Mouse (Mus musculus): Measurements from ENCODE around the gene Col11a2. TPM values are rescaled to one million over a fixed set of nuclear protein-coding genes. Genes with fewer than 3 reads are reported as not detected.

The Col11a2 gene
- polyA plus RNA-seq, 1 experiment: 1.0 TPM

- H3K4me1 ChIP-seq (ENCODE audit: control insufficient read depth, insufficient read depth, low read length): peaks cover 4% of the 10 kb centered on the region; the same call in 1 of the 2 replicates
- no peak overlapping the region for H3K4me3 ChIP-seq (replicated peaks; ENCODE audit: extremely low read depth, low read depth, low read length)
- 54% methylated on average over 5 of the region's 5 CpGs for WGBS
- no peak for DNase-seq
- TF ChIP-seq CTCF (IDR thresholded peaks at IDR 0.05; ENCODE audit: insufficient read depth, low read length) (no peak), POLR2A (IDR thresholded peaks at IDR 0.05; ENCODE audit: borderline replicate concordance, extremely low read depth, low read depth, low read length) (no peak)
Observed at GRCm38 (mm10) chr17:34097272-34097671, 58.0 kb downstream of the Col11a2 start.

DNA sequence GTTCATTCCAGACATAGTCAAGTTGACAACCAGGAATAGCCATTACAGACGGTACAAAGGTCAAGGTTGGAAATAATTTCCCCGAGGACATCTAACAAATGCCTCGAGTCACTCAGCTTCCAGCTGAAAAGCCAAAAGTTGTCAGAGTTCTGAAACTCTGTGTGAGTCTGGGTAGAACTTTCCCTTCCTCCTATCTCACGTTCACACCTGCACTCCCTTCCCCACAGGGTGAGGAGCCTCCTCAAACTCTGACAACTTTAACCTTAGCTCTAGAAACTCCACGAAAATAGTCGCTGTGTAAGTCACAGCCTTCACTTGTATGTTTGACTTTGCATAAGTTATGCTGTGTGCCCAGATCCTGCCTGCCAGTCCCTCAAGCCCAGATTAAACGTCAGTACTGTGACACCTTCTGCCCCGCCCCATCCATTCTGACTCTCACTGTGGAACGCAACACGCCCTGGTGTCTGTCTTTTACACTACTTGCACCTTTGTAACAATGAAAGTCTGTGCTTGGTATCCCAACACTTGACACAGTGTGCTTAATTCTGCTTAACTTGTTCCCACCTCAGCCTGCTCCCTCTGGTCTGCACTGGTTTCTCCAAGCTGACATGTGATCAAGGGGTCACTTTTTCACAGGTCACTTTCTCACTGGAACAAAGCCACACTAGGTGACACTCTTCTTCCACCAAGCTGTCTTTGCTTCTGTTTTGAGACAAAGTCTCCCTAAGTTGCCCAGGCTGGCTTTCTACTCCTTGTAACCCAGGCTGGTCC is 59.7 kb downstream of the Col11a2 start:
- no peak for TF ChIP-seq POLR2A (IDR thresholded peaks at IDR 0.05; ENCODE audit: borderline replicate concordance, extremely low read depth, low read depth, low read length)
- 34% methylated on average over 10 of the region's 10 CpGs for WGBS
- Histone ChIP-seq H3K4me3 (replicated peaks; ENCODE audit: extremely low read depth, low read depth, low read length) (no peak overlapping the region), H3K4me1 (ENCODE audit: control insufficient read depth, insufficient read depth, low read length) (peaks cover 4% of the 10 kb centered on the region; the same call in 1 of the 2 replicates)
- no peak for DNase-seq

DNA sequence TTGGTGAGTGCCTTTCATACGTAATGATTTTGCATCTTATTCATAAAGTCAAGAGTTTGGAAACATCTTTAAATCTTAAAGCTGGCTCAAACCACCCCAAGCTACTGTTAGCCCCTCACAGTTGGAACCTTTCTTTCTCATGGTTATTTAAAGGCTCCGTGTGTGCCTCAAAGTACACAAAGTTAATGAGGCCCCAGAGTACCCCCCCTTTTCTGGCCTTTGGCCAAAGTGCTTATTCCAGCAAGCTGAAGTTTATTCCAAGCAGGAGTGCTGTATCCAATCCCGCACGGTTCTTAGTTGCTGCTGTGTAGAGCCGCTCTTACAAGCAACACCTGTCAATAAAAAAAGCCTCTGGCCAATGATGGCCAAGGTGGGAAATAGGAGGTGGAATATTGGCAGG is 60.3 kb downstream of the Col11a2 start:
- H3K4me1 ChIP-seq (ENCODE audit: control insufficient read depth, insufficient read depth, low read length): peaks cover 4% of the 10 kb centered on the region; the same call in 1 of the 2 replicates
- TF ChIP-seq CTCF (IDR thresholded peaks at IDR 0.05; ENCODE audit: insufficient read depth, low read length): no peak
- no peak for TF ChIP-seq POLR2A (IDR thresholded peaks at IDR 0.05; ENCODE audit: borderline replicate concordance, extremely low read depth, low read depth, low read length)
- no peak overlapping the region for H3K4me3 ChIP-seq (replicated peaks; ENCODE audit: extremely low read depth, low read depth, low read length)
- no peak for DNase-seq
- WGBS: 44% methylated on average over 5 of the region's 5 CpGs

DNA sequence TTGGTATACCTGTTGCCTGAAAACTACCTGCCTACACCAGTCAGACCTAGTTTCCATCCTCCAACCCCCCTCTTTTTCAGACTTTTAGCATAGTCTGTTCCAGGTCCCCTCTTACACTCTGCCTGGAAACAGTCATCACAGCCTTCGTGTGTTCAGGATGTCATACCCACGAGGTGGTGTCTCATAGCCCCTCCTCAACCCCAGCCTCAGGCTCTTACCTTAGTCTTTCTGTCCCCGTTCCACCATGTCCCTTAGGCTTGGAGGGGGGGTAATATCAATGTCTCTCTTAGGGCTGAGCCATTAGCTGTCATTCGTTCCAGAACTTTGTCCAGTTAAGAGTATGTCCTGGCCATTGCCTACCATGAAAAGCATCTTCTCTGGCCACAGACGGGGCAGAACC is 61.9 kb downstream of the Col11a2 start:
- DNase-seq: no peak
- H3K4me3 ChIP-seq (replicated peaks; ENCODE audit: extremely low read depth, low read depth, low read length): no peak overlapping the region
- TF ChIP-seq POLR2A (IDR thresholded peaks at IDR 0.05; ENCODE audit: borderline replicate concordance, extremely low read depth, low read depth, low read length) (no peak), CTCF (IDR thresholded peaks at IDR 0.05; ENCODE audit: insufficient read depth, low read length) (no peak)
- 24% methylated on average over 5 of the region's 5 CpGs for WGBS
- H3K4me1 ChIP-seq (ENCODE audit: control insufficient read depth, insufficient read depth, low read length): peaks cover 4% of the 10 kb centered on the region; the same call in 1 of the 2 replicates

DNA sequence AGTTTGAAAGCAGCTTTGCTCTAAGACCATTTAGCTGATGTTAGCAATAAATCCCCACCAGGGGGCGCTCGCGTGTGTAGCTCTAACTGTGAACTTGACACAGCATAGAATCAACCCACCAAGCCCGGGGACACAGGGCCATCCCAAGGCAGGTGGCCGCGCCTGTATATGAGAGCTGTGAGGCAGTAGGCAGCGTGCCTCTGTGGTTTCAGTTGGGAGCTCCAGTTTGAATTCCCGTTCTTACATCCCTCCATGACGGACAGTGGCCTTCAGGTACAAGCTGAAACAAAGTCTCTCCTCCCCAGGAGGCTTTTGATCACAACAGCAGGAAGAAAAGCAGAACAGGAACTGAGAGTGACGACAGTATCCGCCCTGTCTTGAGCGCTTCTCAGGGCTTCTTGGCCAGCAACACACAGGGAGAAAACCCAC is 62.4 kb downstream of the Col11a2 start:
- TF ChIP-seq POLR2A (IDR thresholded peaks at IDR 0.05; ENCODE audit: borderline replicate concordance, extremely low read depth, low read depth, low read length) (no peak), CTCF (IDR thresholded peaks at IDR 0.05; ENCODE audit: insufficient read depth, low read length) (peak; percentile 51)
- peaks cover 4% of the 10 kb centered on the region; the same call in 1 of the 2 replicates for H3K4me1 ChIP-seq (ENCODE audit: control insufficient read depth, insufficient read depth, low read length)
- H3K4me3 ChIP-seq (replicated peaks; ENCODE audit: extremely low read depth, low read depth, low read length): peak overlapping the region; percentile 43
- peak; percentile 93 for DNase-seq
- 4% methylated on average over 12 of the region's 12 CpGs for WGBS

GRCm38 (mm10) chr17:34102831-34103230 is 63.6 kb downstream of the Col11a2 start:
- 15% methylated on average over 6 of the region's 6 CpGs for WGBS
- no peak for TF ChIP-seq POLR2A (IDR thresholded peaks at IDR 0.05; ENCODE audit: borderline replicate concordance, extremely low read depth, low read depth, low read length)
- no peak for TF ChIP-seq CTCF (IDR thresholded peaks at IDR 0.05; ENCODE audit: insufficient read depth, low read length)
- DNase-seq: no peak
- Histone ChIP-seq H3K4me1 (ENCODE audit: control insufficient read depth, insufficient read depth, low read length) (peaks cover 4% of the 10 kb centered on the region; the same call in 1 of the 2 replicates), H3K4me3 (replicated peaks; ENCODE audit: extremely low read depth, low read depth, low read length) (no peak overlapping the region)

GRCm38 (mm10) chr17:34104804-34105203 is 65.6 kb downstream of the Col11a2 start:
- 58% methylated on average over 9 of the region's 9 CpGs for WGBS
- no peak overlapping the region for H3K4me3 ChIP-seq (replicated peaks; ENCODE audit: extremely low read depth, low read depth, low read length)
- peaks cover 4% of the 10 kb centered on the region; the same call in 1 of the 2 replicates for H3K4me1 ChIP-seq (ENCODE audit: control insufficient read depth, insufficient read depth, low read length)
- DNase-seq: no peak
- TF ChIP-seq CTCF (IDR thresholded peaks at IDR 0.05; ENCODE audit: insufficient read depth, low read length) (no peak), POLR2A (IDR thresholded peaks at IDR 0.05; ENCODE audit: borderline replicate concordance, extremely low read depth, low read depth, low read length) (no peak)

- TF ChIP-seq POLR2A (IDR thresholded peaks at IDR 0.05; ENCODE audit: borderline replicate concordance, extremely low read depth, low read depth, low read length): no peak
- no peak for TF ChIP-seq CTCF (IDR thresholded peaks at IDR 0.05; ENCODE audit: insufficient read depth, low read length)
- DNase-seq: no peak
- Histone ChIP-seq H3K4me3 (replicated peaks; ENCODE audit: extremely low read depth, low read depth, low read length) (no peak overlapping the region), H3K4me1 (ENCODE audit: control insufficient read depth, insufficient read depth, low read length) (peaks cover 4% of the 10 kb centered on the region; the same call in 1 of the 2 replicates)
- whole genome bisulfite sequencing: 87% methylated on average over 7 of the region's 7 CpGs
Observed at GRCm38 (mm10) chr17:34106555-34106954, 67.3 kb downstream of the Col11a2 start.

- Histone ChIP-seq H3K4me3 (replicated peaks; ENCODE audit: extremely low read depth, low read depth, low read length) (no peak overlapping the region), H3K4me1 (ENCODE audit: control insufficient read depth, insufficient read depth, low read length) (peaks cover under 1% of the 10 kb centered on the region; the same call in 1 of the 2 replicates)
- WGBS: 74% methylated on average over 7 of the region's 7 CpGs
- no peak for DNase-seq
- TF ChIP-seq POLR2A (IDR thresholded peaks at IDR 0.05; ENCODE audit: borderline replicate concordance, extremely low read depth, low read depth, low read length) (no peak), CTCF (IDR thresholded peaks at IDR 0.05; ENCODE audit: insufficient read depth, low read length) (no peak)
Observed at GRCm38 (mm10) chr17:34107109-34107867, 68.1 kb downstream of the Col11a2 start.

Data from lung, adult 2 months (tissue).